Comparison of ENCODE assay signal across 8 mouse cellular contexts in the genomic region with DNA sequence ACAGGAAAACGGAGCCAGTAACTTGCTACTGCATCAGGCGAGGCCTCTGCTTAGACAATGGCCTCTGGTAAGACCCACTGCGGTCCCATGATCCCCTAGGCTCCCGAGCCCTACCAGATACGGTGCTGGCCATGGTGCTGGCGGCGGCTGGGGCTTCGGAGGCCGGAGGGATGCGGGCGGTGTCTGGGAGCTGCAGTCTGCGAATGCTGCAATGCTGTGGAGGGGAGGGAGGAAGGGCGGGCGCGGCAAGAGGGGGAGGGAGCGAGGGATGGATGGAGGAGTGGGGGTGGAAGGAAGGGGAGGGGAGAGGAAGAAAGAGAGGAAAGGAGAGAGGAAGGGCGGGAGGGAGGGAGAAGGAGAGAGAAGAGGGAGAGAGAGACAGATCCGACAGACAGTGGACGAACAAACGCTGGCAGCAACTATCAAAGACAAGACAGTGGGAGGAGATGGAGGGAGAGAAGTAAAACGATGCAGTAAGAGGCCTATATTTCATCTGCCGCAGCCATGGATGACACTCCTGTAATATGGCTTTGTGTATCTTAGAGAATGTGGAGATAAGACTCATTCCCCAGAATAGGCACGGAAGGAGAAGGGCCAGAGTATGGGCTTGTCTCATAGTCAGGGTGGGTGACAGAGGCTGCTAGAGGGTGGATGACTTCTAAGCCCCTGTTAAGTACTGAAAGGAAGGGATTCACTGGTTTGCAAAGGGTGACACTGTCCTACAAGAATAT. TPM values are rescaled to one million over a fixed set of nuclear protein-coding genes. Genes with fewer than 3 reads are reported as not detected.
DNase-seq lines count a peak whose midpoint lies in the region; ATAC-seq and TF ChIP-seq lines count a peak whose summit lies in the region.

A gene (minus strand): TSS at position 421 of the 731 bp plus-strand sequence.

- TF ChIP-seq CTCF in E14TG2a.4 (conservative IDR thresholded peaks at IDR 0.05; ENCODE audit: low read length): no peak
- no peak for TF ChIP-seq CTCF in kidney, postnatal 0 days (IDR thresholded peaks at IDR 0.05; ENCODE audit: low read depth)

- H3K4me3 ChIP-seq in E14TG2a.4 (replicated peaks; ENCODE audit: low read length): peak within 1 kb of the TSS; percentile 82
- H3K4me3 ChIP-seq in heart, embryonic 12.5 days: peak within 1 kb of the TSS; percentile 19
- no peak within 1 kb of the TSS for H3K4me3 ChIP-seq in kidney, postnatal 0 days (replicated peaks; ENCODE audit: low read depth, low read length)
- H3K4me3 ChIP-seq in neural tube, embryonic 12.5 days: peak within 1 kb of the TSS; percentile 67

- H3K27me3 ChIP-seq in E14TG2a.4 (ENCODE audit: insufficient read depth, low read length): peaks cover 10% of the 10 kb centered on the region
- peaks cover 66% of the 10 kb centered on the region for H3K27me3 ChIP-seq in heart, embryonic 12.5 days (replicated peaks)
- peaks cover 15% of the 10 kb centered on the region for H3K27me3 ChIP-seq in kidney, postnatal 0 days (ENCODE audit: insufficient read depth, low read length)
- peaks cover 21% of the 10 kb centered on the region for H3K27me3 ChIP-seq in neural tube, embryonic 12.5 days (replicated peaks)

- peak; percentile 67 for DNase-seq in adrenal gland, adult 2 months
- DNase-seq in embryo, embryonic 11.5 days (ENCODE audit: low read depth, low spot score): peak; percentile 45
- peak; percentile 86 for DNase-seq in kidney, postnatal 0 days (ENCODE audit: low spot score)
- peak; percentile 48 for DNase-seq in liver

- H3K9me3 ChIP-seq in E14TG2a.4 (ENCODE audit: low read length): no peaks in the 10 kb centered on the region
- H3K9me3 ChIP-seq in heart, embryonic 12.5 days (replicated peaks): no peaks in the 10 kb centered on the region
- no peaks in the 10 kb centered on the region for H3K9me3 ChIP-seq in kidney, postnatal 0 days (replicated peaks; ENCODE audit: low read length)
- H3K9me3 ChIP-seq in neural tube, embryonic 12.5 days: no peaks in the 10 kb centered on the region

- H3K4me1 ChIP-seq in E14TG2a.4 (replicated peaks; ENCODE audit: low read depth, low read length): peaks cover 45% of the 10 kb centered on the region
- H3K4me1 ChIP-seq in heart, embryonic 12.5 days (replicated peaks): peaks cover 10% of the 10 kb centered on the region
- H3K4me1 ChIP-seq in kidney, postnatal 0 days (replicated peaks; ENCODE audit: insufficient read depth, low read length): peaks cover 3% of the 10 kb centered on the region; the same call in 1 of the 2 replicates
- peaks cover 13% of the 10 kb centered on the region; the same call in 1 of the 2 replicates for H3K4me1 ChIP-seq in neural tube, embryonic 12.5 days

- ATAC-seq in heart, embryonic 12.5 days (ENCODE audit: insufficient number of reproducible peaks, low FRiP score): peak; percentile 63
- peak; percentile 77; the same call in 1 of the 2 replicates for ATAC-seq in kidney, postnatal 0 days (replicated peaks; ENCODE audit: low FRiP score, low read depth)
- ATAC-seq in neural tube, embryonic 12.5 days (ENCODE audit: low FRiP score, low read depth): peak; percentile 86
- no peak for ATAC-seq in activated CD4-positive, CD25-positive, alpha-beta regulatory T cell, adult 4 months

- WGBS in heart, embryonic 12.5 days: 5% methylated on average over 21 of the region's 23 CpGs
- WGBS in kidney, postnatal 0 days: 6% methylated on average over 21 of the region's 23 CpGs
- 4% methylated on average over 23 of the region's 23 CpGs for WGBS in neural tube, embryonic 12.5 days

- peak within 1 kb of the TSS; percentile 60 for H3K4me2 ChIP-seq in heart, embryonic 12.5 days
- peak within 1 kb of the TSS; percentile 33 for H3K4me2 ChIP-seq in kidney, postnatal 0 days (ENCODE audit: low read length)
- peak within 1 kb of the TSS; percentile 63 for H3K4me2 ChIP-seq in neural tube, embryonic 12.5 days (replicated peaks)

- H3K36me3 ChIP-seq in E14TG2a.4 (ENCODE audit: insufficient read depth, low read length): no peaks in the 10 kb centered on the region
- no peaks in the 10 kb centered on the region for H3K36me3 ChIP-seq in heart, embryonic 12.5 days
- H3K36me3 ChIP-seq in kidney, postnatal 0 days (ENCODE audit: insufficient read depth, low read length): no peaks in the 10 kb centered on the region
- H3K36me3 ChIP-seq in neural tube, embryonic 12.5 days: no peaks in the 10 kb centered on the region

- no peak within 1 kb of the TSS for H3K9ac ChIP-seq in heart, embryonic 12.5 days
- no peak within 1 kb of the TSS for H3K9ac ChIP-seq in kidney, postnatal 0 days (ENCODE audit: low read depth, low read length)
- H3K9ac ChIP-seq in neural tube, embryonic 12.5 days: peak within 1 kb of the TSS; percentile 77

- no peak within 1 kb of the TSS for H3K27ac ChIP-seq in heart, embryonic 12.5 days (ENCODE audit: poor library complexity, severe bottlenecking)
- H3K27ac ChIP-seq in kidney, postnatal 0 days: no peak within 1 kb of the TSS
- H3K27ac ChIP-seq in neural tube, embryonic 12.5 days: peak within 1 kb of the TSS; percentile 62

RNA-seq across cellular contexts. Expression of the gene that starts here (rescaled TPM):
- 10 to 100 TPM in 1 of 2 experiments, 1 to 10 TPM in 1; 9.6 to 19.8 TPM for total RNA-seq in adrenal gland, adult 2 months (2021)
- 8.8 and 17.3 TPM in 2 replicates for polyA plus RNA-seq in adrenal gland, adult 2 months (2012; rRNA removed)
- 0.45 and 0.80 TPM in 2 replicates for polyA plus RNA-seq in heart, embryonic 12.5 days (2016; fragmentation: Nextera tagmentation; extraction: Ambion mirVana)
- 0.24 and 0.66 TPM in 2 replicates for polyA plus RNA-seq in kidney, postnatal 0 days (2015; fragmentation: Nextera tagmentation; extraction: Ambion mirVana)
- 649 and 671 TPM in 2 replicates for polyA plus RNA-seq in neural tube, embryonic 12.5 days (2016; fragmentation: Nextera tagmentation; extraction: Ambion mirVana)
- under 1 TPM in 1 of 2 experiments, not detected in 1; 0.40 TPM for polyA plus RNA-seq in activated CD4-positive, CD25-positive, alpha-beta regulatory T cell, adult 4 months (2017; shearing (Covaris generic))

Comparison
In these comparisons a context has a peak if more than half of its experiments do, and no peak if none do; other contexts are left out.
1. RNA of the gene that starts here (polyA plus RNA-seq): 649 to 671 TPM in neural tube, embryonic 12.5 days; 8.8 to 17.3 TPM in adrenal gland, adult 2 months, 0.45 to 0.80 TPM in heart, embryonic 12.5 days, 0.24 to 0.66 TPM in kidney, postnatal 0 days and 0.40 TPM in activated CD4-positive, CD25-positive, alpha-beta regulatory T cell, adult 4 months; every median in the first group is over 10 times any median in the second.
2. Peak in ATAC-seq, H3K4me3 ChIP-seq and H3K4me2 ChIP-seq in heart, embryonic 12.5 days; RNA of the gene not detected or under 1 TPM.
3. Peak in DNase-seq, ATAC-seq and H3K4me2 ChIP-seq in kidney, postnatal 0 days; RNA of the gene not detected or under 1 TPM.
4. Peak in every context shown above with its lines, with median percentiles within 50 percentile points of each other: DNase-seq and H3K4me2 ChIP-seq.